Mouse (Mus musculus): ENCODE results near the gene Rhox1. TPM values are rescaled to one million over a fixed set of nuclear protein-coding genes. Genes with fewer than 3 reads are reported as not detected.
"Not testable (repeated sequence)": the region's sequence is repeated elsewhere in the genome, so short reads cannot be mapped to it uniquely, and the experiment has no call there.

Gene Rhox1
- not detected in 2 replicates for polyA plus RNA-seq (2012; rRNA removed)

GRCm38 (mm10) chrX:37222158-37222557 lies at the start of gene Rhox1:
TSS of gene Rhox1 (minus strand) at chrX:37222258.
- not testable (repeated sequence) for H3K36me3 ChIP-seq (ENCODE audit: control insufficient read depth, insufficient read depth, low read length); DNase-seq (ENCODE audit: low read depth in 1 of 2, low spot score in 2 of 2); H3K27me3 ChIP-seq (ENCODE audit: control insufficient read depth, insufficient read depth, low read length); H3K27ac ChIP-seq (ENCODE audit: insufficient read depth, low read length); H3K4me1 ChIP-seq (ENCODE audit: control insufficient read depth, insufficient read depth, insufficient read length); H3K4me3 ChIP-seq (ENCODE audit: extremely low read depth, insufficient read depth, insufficient read length)
- 85% methylated on average over 1 of the region's 1 CpGs for whole genome bisulfite sequencing

- H3K4me1 ChIP-seq (ENCODE audit: control insufficient read depth, insufficient read depth, insufficient read length); H3K36me3 ChIP-seq (ENCODE audit: control insufficient read depth, insufficient read depth, low read length); H3K27ac ChIP-seq (ENCODE audit: insufficient read depth, low read length); DNase-seq (ENCODE audit: low read depth in 1 of 2, low spot score in 2 of 2); H3K27me3 ChIP-seq (ENCODE audit: control insufficient read depth, insufficient read depth, low read length); H3K4me3 ChIP-seq (ENCODE audit: extremely low read depth, insufficient read depth, insufficient read length): not testable (repeated sequence)
- 97% methylated on average over 11 of the region's 19 CpGs for WGBS
Measured at GRCm38 (mm10) chrX:37265038-37265437, 43.0 kb upstream of the Rhox1 start, which contains the start of gene Rhox4a. TSS of gene Rhox4a (plus strand) at chrX:37265338.

GRCm38 (mm10) chrX:37249619-37250018 lies 27.6 kb upstream of the Rhox1 start, which contains the start of gene Rhox3a:
TSS of gene Rhox3a (plus strand) at chrX:37249919.
- H3K4me1 ChIP-seq (ENCODE audit: control insufficient read depth, insufficient read depth, insufficient read length); DNase-seq (ENCODE audit: low read depth in 1 of 2, low spot score in 2 of 2); H3K4me3 ChIP-seq (ENCODE audit: extremely low read depth, insufficient read depth, insufficient read length); H3K27ac ChIP-seq (ENCODE audit: insufficient read depth, low read length); H3K27me3 ChIP-seq (ENCODE audit: control insufficient read depth, insufficient read depth, low read length); H3K36me3 ChIP-seq (ENCODE audit: control insufficient read depth, insufficient read depth, low read length): not testable (repeated sequence)
- WGBS: 100% methylated on average over 1 of the region's 3 CpGs

GRCm38 (mm10) chrX:37244676-37245075 lies 22.6 kb upstream of the Rhox1 start, which contains the start of gene Rhox2a:
TSS of gene Rhox2a (plus strand) at chrX:37244976.
- not testable (repeated sequence) for H3K4me3 ChIP-seq (ENCODE audit: extremely low read depth, insufficient read depth, insufficient read length); H3K27ac ChIP-seq (ENCODE audit: insufficient read depth, low read length); H3K4me1 ChIP-seq (ENCODE audit: control insufficient read depth, insufficient read depth, insufficient read length); DNase-seq (ENCODE audit: low read depth in 1 of 2, low spot score in 2 of 2); H3K36me3 ChIP-seq (ENCODE audit: control insufficient read depth, insufficient read depth, low read length); H3K27me3 ChIP-seq (ENCODE audit: control insufficient read depth, insufficient read depth, low read length)
- WGBS: 94% methylated on average over 2 of the region's 9 CpGs

- Histone ChIP-seq H3K4me1 (ENCODE audit: control insufficient read depth, insufficient read depth, insufficient read length) (no peaks in the 10 kb centered on the region), H3K27me3 (ENCODE audit: control insufficient read depth, insufficient read depth, low read length) (no peaks in the 10 kb centered on the region), H3K4me3 (ENCODE audit: extremely low read depth, insufficient read depth, insufficient read length) (no peak within 1 kb of the TSS), H3K36me3 (ENCODE audit: control insufficient read depth, insufficient read depth, low read length) (no peaks in the 10 kb centered on the region), H3K27ac (ENCODE audit: insufficient read depth, low read length) (no peak within 1 kb of the TSS)
- TF ChIP-seq CTCF (IDR thresholded peaks at IDR 0.05; ENCODE audit: extremely low read depth, insufficient read depth, insufficient read length, insufficient replicate concordance): no peak
- no peak for TF ChIP-seq POLR2A (IDR thresholded peaks at IDR 0.05; ENCODE audit: low read depth, low read length)
- 86% methylated on average over 10 of the region's 10 CpGs for WGBS
- DNase-seq (ENCODE audit: low read depth in 1 of 2, low spot score in 2 of 2): no peak
Measured at GRCm38 (mm10) chrX:37210941-37211340, 11.1 kb downstream of the Rhox1 start, which contains the start of gene Gm9. TSS of gene Gm9 (minus strand) at chrX:37211041.

- DNase-seq (ENCODE audit: low read depth in 1 of 2, low spot score in 2 of 2): no peak
- H3K36me3 ChIP-seq (ENCODE audit: control insufficient read depth, insufficient read depth, low read length): no peaks in the 10 kb centered on the region
- H3K4me1 ChIP-seq (ENCODE audit: control insufficient read depth, insufficient read depth, insufficient read length): no peaks in the 10 kb centered on the region
- no peak overlapping the region for H3K27ac ChIP-seq (ENCODE audit: insufficient read depth, low read length)
- no peak overlapping the region for H3K4me3 ChIP-seq (ENCODE audit: extremely low read depth, insufficient read depth, insufficient read length)
- H3K27me3 ChIP-seq (ENCODE audit: control insufficient read depth, insufficient read depth, low read length): no peaks in the 10 kb centered on the region
- no peak for TF ChIP-seq POLR2A (IDR thresholded peaks at IDR 0.05; ENCODE audit: low read depth, low read length)
- TF ChIP-seq CTCF (IDR thresholded peaks at IDR 0.05; ENCODE audit: extremely low read depth, insufficient read depth, insufficient read length, insufficient replicate concordance): no peak
- 72% methylated on average over 8 of the region's 8 CpGs for WGBS
Measured at GRCm38 (mm10) chrX:37198676-37199075, 23.4 kb downstream of the Rhox1 start.

- 36% methylated on average over 28 of the region's 28 CpGs for WGBS
- H3K4me3 ChIP-seq (ENCODE audit: extremely low read depth, insufficient read depth, insufficient read length): peak overlapping the region; percentile 96
- H3K4me1 ChIP-seq (ENCODE audit: control insufficient read depth, insufficient read depth, insufficient read length): no peaks in the 10 kb centered on the region
- no peak for DNase-seq (ENCODE audit: low read depth in 1 of 2, low spot score in 2 of 2)
- TF ChIP-seq POLR2A (IDR thresholded peaks at IDR 0.05; ENCODE audit: low read depth, low read length) (no peak), CTCF (IDR thresholded peaks at IDR 0.05; ENCODE audit: extremely low read depth, insufficient read depth, insufficient read length, insufficient replicate concordance) (no peak)
- H3K27ac ChIP-seq (ENCODE audit: insufficient read depth, low read length): 0 out of 2 replicates have a peak overlapping the region, but pooled peaks have one; percentile 58
- no peaks in the 10 kb centered on the region for H3K27me3 ChIP-seq (ENCODE audit: control insufficient read depth, insufficient read depth, low read length)
- H3K36me3 ChIP-seq (ENCODE audit: control insufficient read depth, insufficient read depth, low read length): no peaks in the 10 kb centered on the region
Measured at GRCm38 (mm10) chrX:37191744-37192379, 30.2 kb downstream of the Rhox1 start.

Measured in spleen, adult 2 months (tissue).